Mouse (Mus musculus) testis, adult 2 months (tissue): ENCODE results near the gene Spns1. TPM values are rescaled to one million over a fixed set of nuclear protein-coding genes. Genes with fewer than 3 reads are reported as not detected.
"Not testable (repeated sequence)": the region's sequence is repeated elsewhere in the genome, so short reads cannot be mapped to it uniquely, and the experiment has no call there.

Source experiments
- H3K27ac ChIP-seq: fragments of 200-500 bp; 2 replicates; pipeline ENCODE4 v1.5.1; 2012; ENCODE audit warnings: low read depth, low read length; ENCODE audit not compliant: control insufficient read depth, insufficient read depth
- H3K27me3 ChIP-seq: fragments of 200-500 bp; 2 replicates; pipeline ENCODE4 v1.6.1; 2012; ENCODE audit warnings: mild to moderate bottlenecking, low read length, moderate library complexity; ENCODE audit not compliant: control insufficient read depth, insufficient read depth
- H3K36me3 ChIP-seq: fragments of 200-500 bp; 2 replicates; pipeline ENCODE4 v1.6.1; 2012; ENCODE audit warnings: mild to moderate bottlenecking, low read length; ENCODE audit not compliant: control insufficient read depth, insufficient read depth
- H3K4me1 ChIP-seq: fragments of 200-500 bp; 2 replicates; pipeline ENCODE4 v1.6.1; 2012; ENCODE audit warnings: low read length; ENCODE audit not compliant: control insufficient read depth, insufficient read depth
- H3K4me3 ChIP-seq: fragments of 200-500 bp; 2 replicates; pipeline ENCODE4 v1.5.1; 2012; ENCODE audit warnings: low read depth, mild to moderate bottlenecking, low read length, moderate library complexity, mixed read lengths; ENCODE audit not compliant: control insufficient read depth
- CTCF ChIP-seq: fragments of 200-500 bp; IDR thresholded peaks from 2 replicates; pipeline ENCODE4 v1.5.1; 2012; ENCODE audit warnings: low read depth, mild to moderate bottlenecking, inconsistent platforms, low read length, moderate library complexity; ENCODE audit not compliant: control insufficient read depth, insufficient read depth, insufficient replicate concordance
- POLR2A ChIP-seq: fragments of 200-500 bp; IDR thresholded peaks from 2 replicates; pipeline ENCODE4 v1.6.1; 2012; ENCODE audit warnings: low read depth, mild to moderate bottlenecking, inconsistent platforms, low read length, moderate library complexity; ENCODE audit not compliant: control insufficient read depth
- polyA plus RNA-seq: library from polyadenylated mRNA; depleted of rRNA; stranded (reverse); fragments of >200 nt; gene quantifications from 2 replicates; pipeline ENCODE4 v1.2.3, GENCODE M21; 2012

Spns1 gene
- polyA plus RNA-seq, 1 experiment: 30.9 TPM

GRCm38 (mm10) chr7:126339521-126339971, 37.7 kb downstream of the Spns1 start:
- no peaks in the 10 kb centered on the region for H3K27me3 ChIP-seq
- no peak overlapping the region for H3K4me3 ChIP-seq
- TF ChIP-seq CTCF (no peak), POLR2A (no peak)
- H3K27ac ChIP-seq: no peak overlapping the region
- no peaks in the 10 kb centered on the region for H3K4me1 ChIP-seq
- H3K36me3 ChIP-seq: no peaks in the 10 kb centered on the region

GRCm38 (mm10) chr7:126338906-126339305, 38.3 kb downstream of the Spns1 start:
- TF ChIP-seq CTCF (no peak), POLR2A (no peak)

DNA sequence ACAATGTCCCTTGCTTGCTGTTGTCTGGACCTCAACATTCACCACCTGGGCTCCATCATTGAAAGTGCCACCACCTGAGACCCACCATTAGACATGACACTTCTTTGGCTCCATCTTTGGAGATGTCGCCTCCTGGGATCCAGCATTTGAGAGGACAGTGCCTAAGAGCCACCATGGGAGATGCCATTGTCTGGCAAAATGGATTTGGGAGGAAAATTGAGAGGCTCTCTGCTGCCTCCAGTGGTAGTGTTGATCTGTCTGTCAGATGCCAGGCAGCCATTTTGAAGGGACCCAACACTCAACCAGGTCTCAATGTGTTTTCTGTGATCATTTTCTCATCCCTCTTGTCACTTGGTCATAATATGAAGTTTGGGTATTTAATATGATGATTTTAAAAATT, 41.7 kb downstream of the Spns1 start:
- Histone ChIP-seq H3K27me3 (no peaks in the 10 kb centered on the region), H3K36me3 (no peaks in the 10 kb centered on the region), H3K4me1 (no peaks in the 10 kb centered on the region), H3K27ac (no peak overlapping the region), H3K4me3 (no peak overlapping the region)
- TF ChIP-seq POLR2A: no peak
- peak; percentile 7; the same call in 1 of the 2 replicates for TF ChIP-seq CTCF

More at GRCm38 (mm10) chr7:126338906-126339305, 38.3 kb downstream of the Spns1 start:
- Histone ChIP-seq H3K27ac (no peak overlapping the region), H3K27me3 (no peaks in the 10 kb centered on the region), H3K36me3 (no peaks in the 10 kb centered on the region), H3K4me1 (no peaks in the 10 kb centered on the region), H3K4me3 (no peak overlapping the region)

DNA sequence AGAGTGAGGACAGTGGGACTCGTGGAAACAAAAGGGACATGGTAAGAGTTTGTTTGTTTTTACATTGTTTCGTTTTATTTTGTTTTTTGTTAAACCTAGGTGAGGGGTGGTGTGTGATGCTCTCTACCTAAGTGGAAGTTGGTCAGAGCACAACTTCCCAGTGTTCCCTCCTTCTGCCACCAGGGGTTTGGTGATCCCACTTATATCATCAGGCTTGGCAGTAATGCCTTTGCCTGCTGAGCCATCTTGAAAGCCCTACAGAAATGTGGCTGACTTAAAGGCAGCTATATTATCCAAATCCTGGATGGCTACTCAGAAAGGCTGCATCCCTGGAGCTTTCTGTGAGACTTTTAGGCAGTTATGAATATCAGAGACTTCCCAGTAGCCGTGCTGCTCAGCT, 44.6 kb downstream of the Spns1 start:
- no peak overlapping the region for H3K27ac ChIP-seq
- H3K36me3 ChIP-seq: no peaks in the 10 kb centered on the region
- H3K27me3 ChIP-seq: no peaks in the 10 kb centered on the region
- TF ChIP-seq CTCF: no peak
- no peak for TF ChIP-seq POLR2A
- no peaks in the 10 kb centered on the region for H3K4me1 ChIP-seq
- H3K4me3 ChIP-seq: no peak overlapping the region

DNA sequence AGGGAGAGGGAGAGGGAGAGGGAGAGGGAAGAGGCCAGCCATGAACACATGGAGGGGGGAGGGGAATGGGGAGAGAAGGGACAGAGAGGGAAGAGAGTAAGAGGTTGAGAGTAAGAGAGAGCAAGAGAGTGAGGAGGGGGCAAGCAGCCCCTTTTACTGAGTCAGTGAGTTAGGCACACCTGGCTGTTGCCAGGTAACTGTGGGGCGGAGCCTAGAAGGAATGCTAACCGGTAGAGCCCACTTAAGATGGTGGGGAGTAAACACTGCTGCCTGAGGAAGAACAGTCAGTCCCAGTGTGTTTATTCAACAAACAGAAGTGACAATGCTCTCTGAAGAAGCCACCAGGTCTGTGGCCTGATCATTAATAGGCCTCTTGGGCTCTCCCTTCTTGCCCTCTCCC, 46.6 kb downstream of the Spns1 start:
- no peaks in the 10 kb centered on the region for H3K4me1 ChIP-seq
- H3K4me3 ChIP-seq: peak overlapping the region; percentile 31; the same call in 1 of the 2 replicates
- no peaks in the 10 kb centered on the region for H3K36me3 ChIP-seq
- no peak for TF ChIP-seq POLR2A
- no peak for TF ChIP-seq CTCF
- H3K27me3 ChIP-seq: no peaks in the 10 kb centered on the region
- no peak overlapping the region for H3K27ac ChIP-seq

- H3K36me3 ChIP-seq: no peaks in the 10 kb centered on the region
- TF ChIP-seq POLR2A: no peak
- TF ChIP-seq CTCF: no peak
- H3K27ac ChIP-seq: no peak overlapping the region
- no peaks in the 10 kb centered on the region for H3K4me1 ChIP-seq
- no peaks in the 10 kb centered on the region for H3K27me3 ChIP-seq
- H3K4me3 ChIP-seq: no peak overlapping the region
These were observed 47.2 kb downstream of the Spns1 start for GRCm38 (mm10) chr7:126329907-126330645.

DNA sequence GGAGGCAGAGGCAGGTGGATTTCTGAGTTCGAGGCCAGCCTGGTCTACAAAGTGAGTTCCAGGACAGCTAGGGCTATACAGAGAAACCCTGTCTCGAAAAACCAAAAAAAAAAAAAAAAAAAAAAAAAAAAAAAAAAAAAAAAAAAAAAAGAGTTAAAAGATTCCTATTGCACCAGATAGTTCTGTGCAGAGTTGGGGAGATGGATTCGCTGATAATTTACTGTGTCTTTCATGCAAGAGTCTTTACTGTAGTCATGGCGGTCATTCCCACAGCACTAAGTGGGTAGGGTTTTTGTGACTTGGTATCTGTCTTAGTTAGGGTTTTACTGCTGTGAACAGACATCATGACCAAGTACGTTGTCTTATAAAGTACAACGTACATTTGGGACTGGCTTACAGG, 48.4 kb downstream of the Spns1 start:
- H3K27me3 ChIP-seq: not testable (repeated sequence)

DNA sequence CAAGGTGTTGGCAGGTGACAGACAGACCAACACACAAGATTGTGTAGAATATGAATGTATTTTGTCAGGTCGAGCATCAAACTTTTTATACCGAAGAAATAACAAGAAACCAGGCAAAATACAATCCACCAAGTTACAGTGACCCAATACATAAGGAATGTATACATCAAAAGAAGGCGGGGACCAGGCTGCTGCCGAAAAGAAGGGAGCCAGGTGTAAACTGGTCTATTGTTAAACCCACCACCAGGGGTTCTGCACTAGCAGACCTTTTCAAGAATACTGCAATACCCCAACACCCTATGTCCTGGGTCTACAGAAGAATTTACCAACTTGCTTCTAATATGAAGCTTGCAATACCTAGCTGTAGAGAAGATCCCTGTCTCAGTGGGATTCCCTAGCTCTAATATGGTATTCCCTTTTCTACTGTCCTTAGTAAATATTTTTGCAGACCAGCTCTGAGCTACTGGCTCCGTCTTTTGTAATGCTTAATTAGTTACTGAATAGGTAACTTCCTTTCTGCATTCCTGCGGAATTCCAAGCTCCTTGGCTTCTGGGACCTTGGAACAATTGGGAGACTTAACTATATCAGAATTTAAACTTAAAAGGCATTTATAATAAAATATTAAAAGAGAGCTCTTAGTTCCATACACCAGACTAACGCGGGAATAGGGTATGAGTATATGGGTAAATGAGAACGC, 51.5 kb downstream of the Spns1 start:
- H3K4me1 ChIP-seq, H3K36me3 ChIP-seq, H3K27ac ChIP-seq, H3K27me3 ChIP-seq, H3K4me3 ChIP-seq: not testable (repeated sequence)

More for the DNA sequence above, 48.4 kb downstream of the Spns1 start:
- not testable (repeated sequence) for H3K27ac ChIP-seq, H3K4me3 ChIP-seq, H3K36me3 ChIP-seq, H3K4me1 ChIP-seq
